Mouse (Mus musculus) thymus, postnatal 10 days (tissue): ENCODE measurements around the gene Xdh.
"Not testable (repeated sequence)": the region's sequence is repeated elsewhere in the genome, so short reads cannot be mapped to it uniquely, and the experiment has no call there.

ENCODE experiments used
- DNase-seq, 2 experiments: peaks; one replicate each; pipeline ENCODE4 v3.0.0; 2021; ENCODE audit warnings: low spot score in 2 of 2

Gene Xdh

GRCm38 (mm10) chr17:73881295-73881694, 68.7 kb downstream of the Xdh start:
- DNase-seq = no peak

DNA sequence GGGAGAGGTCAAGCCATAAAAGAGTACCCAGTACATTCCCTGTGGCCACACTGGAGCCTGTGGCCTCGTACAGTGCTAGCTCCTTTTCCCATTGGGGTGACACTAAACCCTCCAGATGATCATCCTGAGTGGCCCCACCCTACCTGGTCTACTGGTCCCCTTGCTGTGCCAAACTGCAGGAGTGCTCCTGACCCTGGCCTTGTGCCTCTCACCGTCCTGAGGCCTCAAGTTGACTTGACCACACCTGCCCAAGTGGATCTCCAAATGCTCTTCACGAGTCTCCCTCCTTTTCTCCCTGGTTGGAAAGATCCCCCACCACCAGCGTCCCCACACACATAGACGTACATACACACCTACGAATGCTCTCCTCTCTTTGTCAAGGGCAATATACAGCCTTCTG, 69.7 kb downstream of the Xdh start:
- no peak for DNase-seq

DNA sequence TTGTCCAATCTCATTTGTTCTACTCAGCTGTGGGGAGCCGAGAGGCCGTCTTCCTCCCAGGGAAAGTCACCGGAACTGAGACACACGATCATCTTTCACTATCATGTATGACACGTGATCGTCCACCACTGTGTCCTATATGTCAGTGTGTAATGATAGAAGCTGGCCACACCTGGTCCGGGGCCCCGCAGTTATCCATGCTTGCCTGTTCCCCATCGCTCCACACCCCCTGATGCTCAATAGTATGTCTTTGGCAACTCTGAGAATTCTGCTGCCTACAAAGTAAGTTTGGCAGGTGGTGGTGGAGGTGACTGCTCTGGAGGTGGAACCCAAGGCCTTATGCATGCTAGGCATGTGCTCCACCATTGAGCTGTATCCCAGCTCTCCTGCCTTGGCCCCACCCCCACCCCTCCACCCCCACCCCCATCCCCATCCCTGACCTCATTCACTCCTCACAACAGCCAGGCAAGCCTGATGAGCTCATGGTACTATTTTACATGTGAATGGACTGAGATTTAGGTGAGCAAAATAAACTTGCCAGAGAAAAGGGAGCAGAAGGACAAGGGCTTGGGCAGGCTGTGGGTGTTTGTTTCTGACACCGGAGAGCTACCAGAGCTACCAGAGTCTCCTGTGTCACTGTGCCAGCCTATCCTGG, 70.6 kb downstream of the Xdh start:
- DNase-seq = no peak

GRCm38 (mm10) chr17:73875674-73876073, 74.3 kb downstream of the Xdh start:
- no peak for DNase-seq

DNA sequence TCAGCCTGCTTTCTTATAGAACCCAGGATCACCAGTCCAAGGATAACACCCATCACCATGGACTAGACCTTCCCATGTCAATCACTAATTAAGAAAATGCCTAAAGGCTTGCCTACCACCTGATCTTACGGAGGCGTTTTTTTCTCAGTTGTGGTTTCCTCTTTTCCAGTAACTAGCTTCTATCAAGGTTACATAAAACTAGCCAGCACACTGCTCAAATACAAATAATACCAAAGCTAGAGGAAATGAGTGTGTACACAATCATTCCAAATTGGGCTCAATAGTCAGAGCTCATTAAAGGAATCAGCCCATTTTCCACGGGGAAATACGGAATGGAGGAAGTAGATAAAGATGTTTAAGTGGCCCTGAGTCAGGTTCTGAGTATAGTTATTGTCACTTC, 74.7 kb downstream of the Xdh start:
- no peak for DNase-seq

DNA sequence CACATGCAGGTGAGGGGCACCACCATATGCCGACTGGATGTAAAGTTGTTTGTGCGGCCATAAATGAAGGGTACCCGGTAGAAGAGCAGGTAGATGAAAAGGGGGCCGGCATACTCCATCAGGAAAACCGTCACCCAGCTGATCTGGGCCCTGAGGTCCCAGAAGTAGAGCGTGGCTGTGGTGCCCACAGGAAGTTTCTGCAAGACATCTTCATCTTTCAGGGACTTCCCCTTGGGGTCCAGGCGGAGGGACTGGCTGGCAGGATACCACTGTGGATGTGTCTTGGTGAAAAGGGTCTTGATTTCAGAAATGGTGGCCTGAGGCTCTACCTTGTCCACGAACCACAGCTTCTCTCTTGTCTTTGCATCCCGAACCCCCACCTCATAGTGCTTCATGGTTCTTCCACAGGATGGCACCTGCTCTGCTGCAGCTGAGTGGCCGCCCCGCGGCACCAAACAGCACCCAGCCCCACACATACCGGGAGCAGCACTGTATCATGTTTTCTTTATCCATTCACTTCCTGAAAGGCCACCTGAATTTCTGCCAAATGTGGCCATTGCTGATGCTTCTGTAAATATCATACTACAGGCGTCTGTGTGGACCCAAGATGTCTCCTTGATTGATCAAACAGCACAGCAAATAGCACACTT, 78.9 kb downstream of the Xdh start:
- DNase-seq = peak; percentile 27 to 33

- peak; percentile 70 to 74 for DNase-seq
Observed at GRCm38 (mm10) chr17:73869008-73869685, 80.8 kb downstream of the Xdh start.

GRCm38 (mm10) chr17:73853717-73854116, 96.3 kb downstream of the Xdh start:
- no peak for DNase-seq

DNA sequence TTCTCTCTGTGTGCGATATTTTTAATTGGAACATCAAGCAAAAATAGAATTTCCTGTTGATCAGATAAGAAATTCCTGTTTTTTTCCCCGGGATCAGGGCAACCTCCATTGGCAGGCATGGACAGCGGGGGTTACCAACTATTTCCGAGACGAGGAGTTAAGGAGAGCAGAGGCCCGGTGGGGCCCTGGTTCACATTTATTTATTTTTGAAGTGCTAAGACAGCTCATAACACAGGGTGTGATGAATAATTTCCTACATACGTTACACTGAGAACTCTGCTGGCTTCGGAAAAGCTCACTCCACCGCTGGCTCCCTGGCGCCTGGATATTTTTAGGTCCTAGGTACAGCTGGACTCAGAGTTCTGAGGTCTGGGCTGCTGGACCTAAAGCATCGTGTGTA, 97.0 kb downstream of the Xdh start:
- DNase-seq = no peak

- no peak for DNase-seq
Observed at GRCm38 (mm10) chr17:73847399-73847798, 102.6 kb downstream of the Xdh start.

DNA sequence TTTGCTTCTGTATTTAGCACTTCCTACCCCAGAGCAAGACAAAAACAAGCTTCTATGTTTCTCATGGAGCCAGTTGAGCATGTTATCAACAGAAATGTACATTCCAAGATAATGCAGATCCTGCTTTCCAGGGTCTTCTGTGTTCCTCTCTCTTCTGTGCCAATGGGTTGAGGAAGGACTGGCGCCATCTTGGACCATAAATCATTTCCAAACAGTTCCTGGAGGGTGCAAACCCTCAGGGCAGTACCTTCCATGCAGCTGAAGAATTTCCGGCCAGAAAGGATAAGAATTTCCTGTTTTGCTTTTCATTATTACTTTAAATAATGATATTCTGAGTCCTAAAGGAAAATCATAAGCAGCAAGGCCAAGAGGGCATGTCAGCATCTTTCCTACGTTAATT, 104.4 kb downstream of the Xdh start:
- DNase-seq = no peak

DNA sequence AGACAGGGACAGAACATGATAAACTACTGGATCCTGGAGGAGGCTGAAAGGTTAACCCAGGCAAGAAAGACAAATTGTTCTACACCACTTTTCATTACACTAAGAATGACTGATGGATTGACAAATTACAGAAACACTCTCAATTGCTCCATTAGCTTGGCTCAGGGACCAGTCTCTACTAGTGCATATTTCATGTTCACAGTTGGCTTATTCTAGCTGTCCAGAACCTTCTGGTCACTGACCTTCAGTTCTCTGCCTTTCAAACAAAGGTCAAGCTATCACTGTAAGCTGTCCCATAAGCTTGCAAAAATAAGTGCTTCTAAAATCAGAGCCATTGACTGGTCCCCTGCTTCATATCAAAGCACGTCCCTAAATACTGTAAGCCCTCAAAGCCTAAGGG, 107.0 kb downstream of the Xdh start:
- DNase-seq = no peak

- not testable (repeated sequence) for DNase-seq
Observed at GRCm38 (mm10) chr17:73839876-73840275, 110.1 kb downstream of the Xdh start.

DNA sequence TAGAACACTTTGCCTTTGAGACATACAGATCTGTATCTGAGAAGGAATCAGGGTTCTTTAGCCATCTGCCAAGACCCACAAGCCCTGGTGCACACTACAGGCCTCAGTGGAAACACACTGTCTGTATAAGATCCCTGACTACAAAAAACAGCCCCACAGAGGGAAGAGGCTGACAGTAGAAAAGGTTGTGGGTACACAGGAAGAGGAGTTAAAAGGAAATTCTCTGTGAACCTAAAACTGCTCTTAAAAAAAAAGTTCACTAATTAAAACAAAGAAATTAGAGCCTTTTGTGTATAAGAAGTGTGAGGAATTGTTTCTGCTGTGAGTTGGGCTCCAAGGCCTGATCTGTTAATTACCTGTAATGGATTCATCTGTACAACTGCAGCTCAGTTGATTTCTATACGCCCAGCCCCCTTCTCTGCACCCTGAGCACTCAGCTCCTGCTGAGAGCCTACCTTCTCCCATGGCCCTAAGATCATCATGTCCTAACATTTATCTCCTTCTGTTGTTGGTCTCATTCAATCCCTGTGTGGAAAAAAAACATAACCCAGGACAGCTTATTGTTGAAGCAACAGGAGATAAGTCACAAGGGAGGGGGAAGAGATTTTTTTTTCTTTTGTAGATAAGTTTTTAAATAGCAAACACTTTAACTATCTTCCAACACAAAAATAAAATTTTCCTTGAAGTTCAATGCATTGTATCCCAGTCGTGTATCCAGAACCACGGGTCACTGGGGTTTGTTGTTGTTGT, 110.7 kb downstream of the Xdh start:
- no peak for DNase-seq

- no peak for DNase-seq
Observed at GRCm38 (mm10) chr17:73837244-73837643, 112.8 kb downstream of the Xdh start.

DNA sequence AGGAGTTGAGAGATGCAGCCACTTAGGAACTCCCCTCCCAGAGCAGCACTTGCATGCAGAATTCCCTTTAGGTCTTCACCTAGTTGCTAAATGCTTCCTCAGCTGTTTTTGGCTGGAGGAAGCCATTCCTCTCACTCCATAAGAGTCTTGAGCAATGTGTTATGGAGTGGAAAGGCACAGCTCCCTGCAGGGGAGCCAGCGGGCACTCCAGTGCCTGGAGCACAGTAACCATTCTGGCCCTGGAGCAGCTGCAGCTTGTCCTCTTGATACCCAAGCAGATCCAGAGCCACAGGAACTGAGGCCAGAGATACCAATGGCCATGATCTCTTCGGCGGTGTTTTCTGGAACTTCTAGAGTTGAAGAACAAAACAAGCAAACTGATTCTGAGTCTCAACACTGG, 113.4 kb downstream of the Xdh start:
- no peak for DNase-seq
